Mouse (Mus musculus) limb, embryonic 12.5 days (tissue): ENCODE results near the gene Nek3. TPM values are rescaled to one million over a fixed set of nuclear protein-coding genes. Genes with fewer than 3 reads are reported as not detected.
A peak's percentile ranks its signal among the peaks of the same experiment; 100 is the strongest.
"Not testable (repeated sequence)": the region's sequence is repeated elsewhere in the genome, so short reads cannot be mapped to it uniquely, and the experiment has no call there.

Experiments
- ATAC-seq: fragments of 200-750 bp; cut with Nextera tagmentation; 2 replicates; pipeline ENCODE4 v1.8.0; 2017; ENCODE audit warnings: low read depth, moderate TSS enrichment; ENCODE audit not compliant: insufficient number of reproducible peaks, insufficient read depth, low FRiP score, low TSS enrichment
- H3K27ac ChIP-seq: fragments of 300-500 bp; sonication (generic); 2 replicates; pipeline ENCODE4 v1.5.1; 2016; ENCODE audit warnings: mild to moderate bottlenecking, moderate library complexity
- H3K27me3 ChIP-seq: fragments of 300-500 bp; sonication (generic); 2 replicates; pipeline ENCODE4 v1.6.1; 2016; ENCODE audit warnings: mild to moderate bottlenecking, moderate library complexity
- H3K36me3 ChIP-seq: fragments of 300-500 bp; sonication (generic); 2 replicates; pipeline ENCODE4 v1.6.1; 2016; ENCODE audit warnings: mild to moderate bottlenecking, moderate library complexity
- H3K4me1 ChIP-seq: fragments of 300-500 bp; sonication (generic); replicated peaks from 2 replicates; pipeline ENCODE4 v1.6.1; 2016
- H3K4me2 ChIP-seq: fragments of 300-500 bp; sonication (generic); 2 replicates; pipeline ENCODE4 v1.6.1; 2016; ENCODE audit warnings: mild to moderate bottlenecking, moderate library complexity
- H3K4me3 ChIP-seq: fragments of 300-500 bp; sonication (generic); replicated peaks from 2 replicates; pipeline ENCODE4 v1.5.1; 2016; ENCODE audit warnings: mild to moderate bottlenecking
- H3K9ac ChIP-seq: fragments of 300-500 bp; sonication (generic); replicated peaks from 2 replicates; pipeline ENCODE4 v1.6.1; 2016; ENCODE audit warnings: mild to moderate bottlenecking, moderate library complexity
- H3K9me3 ChIP-seq: fragments of 300-500 bp; sonication (generic); 2 replicates; pipeline ENCODE4 v1.6.1; 2016; ENCODE audit warnings: mild to moderate bottlenecking, moderate library complexity
- WGBS: fragments of 180-500 bp; shearing (Covaris S2); methylation state at CpG from one replicate; pipeline ENCODE4 v1.1.7; 2016; 5-methylcytosine and 5-hydroxymethylcytosine counted together
- polyA plus RNA-seq: library from polyadenylated mRNA; unstranded; fragments of >200 nt; fragmentation: Nextera tagmentation; extraction: Ambion mirVana; gene quantifications from 2 replicates; pipeline ENCODE4 v1.2.1, GENCODE M21; 2016

Nek3 gene
- polyA plus RNA-seq, 1 experiment from 2014 or later: 7.4 TPM

DNA sequence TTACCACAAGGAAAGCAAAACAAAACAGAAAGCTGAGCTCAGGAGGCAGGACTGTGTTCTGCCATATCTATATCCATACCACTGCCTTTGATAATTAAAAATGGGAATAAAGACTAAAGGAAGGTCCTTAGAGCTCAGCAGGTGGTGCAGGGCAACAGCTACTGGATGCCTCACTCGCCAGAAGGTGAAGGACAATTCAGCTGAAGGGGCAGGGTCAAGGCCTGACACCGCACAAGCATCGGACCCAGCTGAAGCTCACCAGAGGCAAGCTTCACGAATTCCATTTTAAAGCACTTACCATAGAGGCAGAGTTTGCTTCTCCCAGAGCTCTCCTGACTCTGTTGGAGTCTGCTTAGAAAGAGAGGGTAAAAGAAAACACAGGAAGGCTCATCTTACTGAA lies 23.6 kb downstream of the Nek3 start:
- H3K27me3 ChIP-seq: no peaks in the 10 kb centered on the region
- no peak overlapping the region for H3K9ac ChIP-seq
- no peaks in the 10 kb centered on the region for H3K9me3 ChIP-seq
- WGBS: 84% methylated on average over 4 of the region's 4 CpGs
- H3K27ac ChIP-seq: no peak overlapping the region
- no peak overlapping the region for H3K4me3 ChIP-seq
- no peaks in the 10 kb centered on the region for H3K4me1 ChIP-seq
- peaks cover 10% of the 10 kb centered on the region; the same call in 1 of the 2 replicates for H3K36me3 ChIP-seq
- no peak for ATAC-seq
- no peak overlapping the region for H3K4me2 ChIP-seq

DNA sequence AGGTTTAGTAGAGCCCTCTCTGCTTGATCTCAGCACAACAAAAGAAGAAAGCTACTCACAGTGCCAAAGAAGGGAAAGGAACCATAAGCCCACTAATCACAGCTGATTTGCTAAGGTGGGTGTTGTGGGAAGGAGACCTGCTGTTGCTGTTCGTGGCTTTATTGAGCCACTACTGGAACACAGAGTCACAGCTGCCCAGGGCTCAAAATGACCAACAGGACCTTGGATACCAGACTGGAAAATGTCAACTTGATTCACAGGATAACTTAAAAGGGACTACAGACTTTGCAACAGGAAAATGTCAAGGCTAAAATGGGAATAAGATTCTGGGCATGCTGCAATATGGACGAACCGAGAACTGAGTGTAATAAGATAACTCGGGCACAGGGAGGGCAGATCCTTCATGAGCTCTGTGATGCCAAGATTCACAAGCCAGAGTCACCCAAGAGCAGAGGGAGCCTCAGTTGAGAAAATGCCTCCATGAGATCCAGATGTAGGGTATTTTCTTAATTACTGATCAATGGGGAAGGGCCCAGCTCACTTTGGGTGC lies 24.3 kb downstream of the Nek3 start:
- no peak for ATAC-seq
- peaks cover 10% of the 10 kb centered on the region; the same call in 1 of the 2 replicates for H3K36me3 ChIP-seq
- H3K4me3 ChIP-seq: no peak overlapping the region
- WGBS: 87% methylated on average over 4 of the region's 4 CpGs
- no peaks in the 10 kb centered on the region for H3K27me3 ChIP-seq
- no peaks in the 10 kb centered on the region for H3K4me1 ChIP-seq
- no peak overlapping the region for H3K27ac ChIP-seq
- no peaks in the 10 kb centered on the region for H3K9me3 ChIP-seq
- H3K9ac ChIP-seq: no peak overlapping the region
- no peak overlapping the region for H3K4me2 ChIP-seq

- H3K9me3 ChIP-seq, H3K27ac ChIP-seq, H3K4me1 ChIP-seq, H3K36me3 ChIP-seq, H3K9ac ChIP-seq, H3K4me3 ChIP-seq, H3K4me2 ChIP-seq, H3K27me3 ChIP-seq, ATAC-seq: not testable (repeated sequence)
- 64% methylated on average over 9 of the region's 9 CpGs for WGBS
Observed at GRCm38 (mm10) chr8:22136462-22136861, 29.8 kb downstream of the Nek3 start.

DNA sequence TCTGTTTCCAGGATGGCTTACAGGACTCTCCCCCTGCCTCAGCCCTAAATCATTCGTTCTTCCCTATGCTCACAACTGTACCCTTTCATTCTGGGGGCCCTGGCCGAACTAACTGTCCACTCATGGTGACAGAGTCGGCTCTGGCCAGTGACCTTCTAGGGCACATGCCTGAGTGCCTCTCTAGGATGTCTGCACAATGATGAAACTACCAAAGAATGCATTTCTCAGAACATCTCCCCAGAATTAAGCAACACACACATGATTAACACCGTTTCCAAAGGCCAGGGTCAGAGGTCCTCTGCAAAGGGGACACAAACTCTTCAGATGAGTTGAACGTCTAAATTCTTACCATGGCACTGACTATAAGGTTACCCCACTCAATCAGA lies 31.5 kb downstream of the Nek3 start:
- H3K4me2 ChIP-seq: no peak overlapping the region
- H3K27me3 ChIP-seq: no peaks in the 10 kb centered on the region
- H3K27ac ChIP-seq: no peak overlapping the region
- no peaks in the 10 kb centered on the region for H3K36me3 ChIP-seq
- ATAC-seq: no peak
- H3K4me3 ChIP-seq: no peak overlapping the region
- 80% methylated on average over 5 of the region's 5 CpGs for WGBS
- H3K4me1 ChIP-seq: no peaks in the 10 kb centered on the region
- no peaks in the 10 kb centered on the region for H3K9me3 ChIP-seq
- no peak overlapping the region for H3K9ac ChIP-seq

DNA sequence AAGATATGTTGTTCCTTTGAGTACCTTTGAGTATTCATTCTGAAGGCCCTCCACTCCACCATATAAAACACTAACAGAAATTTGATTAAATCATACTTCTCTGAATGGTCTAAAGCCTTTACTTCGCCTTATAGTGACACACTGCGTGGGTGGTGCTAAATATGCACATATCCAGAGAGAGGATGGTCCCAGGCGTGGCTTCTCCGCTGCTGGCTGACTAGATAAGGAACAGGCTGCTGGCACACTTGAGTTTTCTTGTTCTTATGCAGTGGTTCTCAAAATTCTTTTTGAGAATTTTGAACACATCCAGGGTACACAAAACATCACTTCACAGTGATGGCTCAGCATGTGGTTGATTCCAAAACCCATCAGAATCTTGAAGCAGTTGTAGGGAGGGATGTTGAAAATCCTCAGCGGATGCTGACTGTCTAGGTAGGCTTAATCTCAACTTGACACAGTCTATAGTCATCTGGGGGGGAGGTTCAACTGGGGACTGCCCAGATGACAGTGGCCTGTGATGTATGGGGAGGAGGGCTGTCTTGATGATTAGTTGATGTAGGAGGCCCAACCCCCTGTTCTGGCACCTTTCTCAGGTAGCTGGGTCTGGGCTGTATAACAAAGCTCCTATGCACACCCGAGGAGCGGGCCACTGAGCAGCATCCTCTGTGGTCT lies 32.0 kb downstream of the Nek3 start:
- 90% methylated on average over 7 of the region's 7 CpGs for WGBS
- Histone ChIP-seq H3K4me2 (no peak overlapping the region), H3K27me3 (no peaks in the 10 kb centered on the region), H3K36me3 (no peaks in the 10 kb centered on the region), H3K4me3 (no peak overlapping the region), H3K27ac (no peak overlapping the region), H3K9me3 (no peaks in the 10 kb centered on the region), H3K4me1 (no peaks in the 10 kb centered on the region), H3K9ac (no peak overlapping the region)
- ATAC-seq: no peak

DNA sequence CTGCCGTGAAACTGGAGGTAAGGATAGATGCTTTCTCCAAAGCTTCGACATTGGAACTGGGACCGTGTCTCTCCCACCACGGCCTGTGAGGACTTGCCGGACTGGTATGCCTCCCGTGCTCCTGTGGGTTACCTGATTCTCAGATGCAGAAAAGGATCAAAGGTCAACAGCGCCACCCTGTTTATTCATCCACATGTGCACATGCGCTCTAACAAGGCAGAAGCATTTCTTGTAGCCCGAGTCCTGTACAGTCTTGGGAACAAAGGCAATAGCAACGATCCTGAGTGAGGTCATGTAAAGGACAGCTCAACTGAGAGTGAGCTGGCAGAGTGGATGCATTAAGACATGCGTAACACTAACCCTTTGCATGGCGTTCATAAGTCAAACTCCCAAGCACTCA lies 34.2 kb downstream of the Nek3 start:
- Histone ChIP-seq H3K4me1 (no peaks in the 10 kb centered on the region), H3K9ac (no peak overlapping the region), H3K4me2 (no peak overlapping the region), H3K4me3 (no peak overlapping the region), H3K27ac (no peak overlapping the region), H3K27me3 (no peaks in the 10 kb centered on the region), H3K36me3 (peaks cover 13% of the 10 kb centered on the region), H3K9me3 (no peaks in the 10 kb centered on the region)
- 83% methylated on average over 12 of the region's 12 CpGs for WGBS
- no peak for ATAC-seq

DNA sequence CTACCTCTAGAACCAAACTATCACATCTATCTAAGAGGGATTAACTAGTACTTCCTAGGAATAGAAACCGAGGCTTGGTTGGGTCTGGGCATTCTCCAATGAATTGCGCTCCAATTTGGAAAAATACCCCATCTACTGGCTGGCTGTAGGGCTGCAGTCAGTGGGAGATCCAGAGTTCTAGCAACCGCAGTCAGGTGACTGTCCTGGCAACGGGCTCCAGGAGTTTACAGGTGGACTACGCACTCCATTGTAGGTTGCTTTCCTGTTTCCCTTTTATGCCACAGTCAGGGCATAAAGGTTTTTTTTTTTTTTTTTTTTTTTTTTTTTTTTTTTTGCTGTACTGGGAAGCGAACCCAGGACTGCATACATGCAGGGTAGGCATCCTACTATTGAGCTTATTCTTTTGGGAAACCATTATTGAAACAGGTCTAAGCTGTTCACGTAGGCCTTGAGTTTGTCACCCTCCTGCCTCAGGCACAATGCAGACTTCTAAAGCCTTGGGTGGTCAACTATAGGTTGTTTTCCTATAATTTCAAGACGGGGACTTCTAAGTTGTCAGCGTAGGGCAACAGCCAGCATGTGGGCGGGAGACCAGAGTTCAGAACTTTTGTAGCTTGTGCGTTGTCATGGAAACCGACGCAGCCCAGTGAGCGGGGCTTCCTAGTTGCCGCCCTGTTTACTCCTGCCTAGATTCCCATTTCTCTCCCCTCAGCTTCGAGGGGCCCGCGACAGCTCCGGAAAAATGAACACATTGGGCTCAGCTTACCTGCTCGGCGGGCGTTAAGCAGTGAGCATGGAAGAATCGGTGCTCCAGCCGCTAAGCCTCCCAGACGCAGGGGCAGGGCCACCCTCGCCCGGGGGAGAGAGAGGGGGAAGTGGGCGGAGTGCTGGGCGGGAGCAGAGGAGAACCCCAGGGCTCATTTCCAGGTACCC lies 41.7 kb downstream of the Nek3 start, which contains the start of gene Nek5:
Gene Nek5 (minus strand): TSS at position 834 of the 933 bp plus-strand sequence.
- H3K27ac ChIP-seq: no peak within 1 kb of the TSS
- no peaks in the 10 kb centered on the region for H3K9me3 ChIP-seq
- ATAC-seq: peak; percentile 87
- 0 out of 2 replicates have a peak, but pooled peaks cover 6% of the 10 kb centered on the region for H3K4me1 ChIP-seq
- 3% methylated on average over 29 of the region's 29 CpGs for WGBS
- peak within 1 kb of the TSS; percentile 34; the same call in 1 of the 2 replicates for H3K9ac ChIP-seq
- H3K4me3 ChIP-seq: peak within 1 kb of the TSS; percentile 49
- peak within 1 kb of the TSS; percentile 78 for H3K4me2 ChIP-seq
- no peaks in the 10 kb centered on the region for H3K27me3 ChIP-seq
- H3K36me3 ChIP-seq: peaks cover 13% of the 10 kb centered on the region

- Histone ChIP-seq H3K9me3 (no peaks in the 10 kb centered on the region), H3K4me3 (no peak overlapping the region), H3K9ac (no peak overlapping the region), H3K27me3 (no peaks in the 10 kb centered on the region), H3K27ac (no peak overlapping the region), H3K4me1 (no peaks in the 10 kb centered on the region), H3K36me3 (no peaks in the 10 kb centered on the region), H3K4me2 (no peak overlapping the region)
- WGBS: 76% methylated on average over 4 of the region's 4 CpGs
- ATAC-seq: no peak
Observed at GRCm38 (mm10) chr8:22107020-22107419, 59.2 kb downstream of the Nek3 start.

DNA sequence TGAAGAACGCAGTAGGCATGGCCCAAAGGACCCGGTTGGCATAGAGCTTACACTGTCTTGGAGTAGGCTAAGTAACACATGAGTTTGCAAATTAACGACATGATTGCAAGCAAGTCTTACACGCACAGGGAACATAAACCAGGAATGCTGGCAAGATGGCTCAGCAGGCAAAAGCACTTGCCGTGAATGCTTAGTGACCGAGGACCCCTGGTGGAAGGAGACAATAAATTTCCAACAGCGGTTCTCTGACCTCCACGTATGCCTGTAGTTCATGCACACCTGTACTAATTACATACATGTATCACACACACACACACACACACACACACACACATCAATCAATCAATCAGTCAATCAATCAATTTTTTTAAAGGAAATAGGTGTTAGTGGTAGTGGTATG lies 74.7 kb downstream of the Nek3 start:
- no peak overlapping the region for H3K27ac ChIP-seq
- no peak overlapping the region for H3K9ac ChIP-seq
- H3K4me1 ChIP-seq: no peaks in the 10 kb centered on the region
- ATAC-seq: no peak
- 36% methylated on average over 8 of the region's 8 CpGs for WGBS
- H3K4me2 ChIP-seq: no peak overlapping the region
- H3K36me3 ChIP-seq: no peaks in the 10 kb centered on the region
- H3K9me3 ChIP-seq: no peaks in the 10 kb centered on the region
- H3K4me3 ChIP-seq: no peak overlapping the region
- H3K27me3 ChIP-seq: no peaks in the 10 kb centered on the region

DNA sequence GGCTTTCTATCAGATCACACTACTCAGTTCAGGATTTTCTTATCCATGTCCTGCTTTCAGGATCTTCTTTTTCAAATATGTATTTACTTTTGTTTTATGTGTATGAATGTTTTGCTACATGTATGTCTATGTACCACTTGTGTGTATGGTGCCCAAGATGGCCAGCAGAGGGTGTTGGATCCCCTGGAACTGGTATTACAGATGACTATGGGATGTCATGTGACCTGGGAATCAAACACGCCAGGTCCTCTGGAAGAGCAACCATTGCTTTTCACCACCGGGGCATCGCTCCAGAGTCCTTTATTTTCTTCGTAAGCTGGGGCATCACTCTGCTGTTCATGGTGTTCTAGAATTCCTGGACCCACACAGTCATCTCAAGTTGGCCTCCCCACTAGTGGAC lies 77.0 kb downstream of the Nek3 start:
- WGBS: 89% methylated on average over 4 of the region's 4 CpGs
- no peaks in the 10 kb centered on the region for H3K36me3 ChIP-seq
- H3K9ac ChIP-seq: no peak overlapping the region
- no peaks in the 10 kb centered on the region for H3K27me3 ChIP-seq
- no peak overlapping the region for H3K4me3 ChIP-seq
- no peaks in the 10 kb centered on the region for H3K9me3 ChIP-seq
- H3K27ac ChIP-seq: no peak overlapping the region
- no peak for ATAC-seq
- no peaks in the 10 kb centered on the region for H3K4me1 ChIP-seq
- no peak overlapping the region for H3K4me2 ChIP-seq

DNA sequence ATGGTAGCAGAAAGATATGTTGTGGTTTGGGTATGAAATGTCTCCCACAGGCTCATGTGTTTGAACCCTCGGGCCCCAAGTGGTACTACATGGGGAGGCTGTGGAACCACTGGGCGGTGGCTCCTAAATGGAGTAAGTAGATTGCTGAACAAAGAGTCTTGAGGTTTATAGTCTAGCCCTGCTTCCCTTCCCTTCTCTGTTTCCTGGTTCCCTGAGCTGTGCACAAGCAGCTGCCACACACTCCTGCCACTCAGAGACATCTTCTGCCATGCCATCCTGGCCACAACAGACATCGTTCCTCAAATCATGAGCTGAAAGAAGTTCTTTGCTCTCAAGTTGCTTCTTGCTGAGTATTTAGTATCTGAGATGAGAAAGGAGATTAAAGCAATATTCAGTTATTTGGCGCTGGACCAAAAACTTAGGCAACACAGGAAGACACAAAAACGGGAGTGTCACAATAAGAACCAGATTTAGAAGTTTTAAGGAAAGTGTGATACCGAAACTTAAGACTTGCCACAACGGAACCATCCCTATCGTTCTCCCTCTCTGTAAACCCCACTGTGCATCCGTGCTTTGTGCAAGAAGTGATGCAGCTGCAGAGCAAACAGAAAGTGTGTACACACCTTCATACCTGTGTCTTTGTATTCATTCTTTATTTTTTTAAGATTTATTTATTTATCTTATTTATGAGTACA lies 86.8 kb downstream of the Nek3 start:
- Histone ChIP-seq H3K9me3 (no peaks in the 10 kb centered on the region), H3K4me1 (no peaks in the 10 kb centered on the region), H3K27ac (no peak overlapping the region), H3K4me3 (no peak overlapping the region), H3K27me3 (no peaks in the 10 kb centered on the region), H3K36me3 (no peaks in the 10 kb centered on the region), H3K9ac (no peak overlapping the region), H3K4me2 (no peak overlapping the region)
- 83% methylated on average over 9 of the region's 9 CpGs for WGBS
- ATAC-seq: no peak
